In the genomic region with DNA sequence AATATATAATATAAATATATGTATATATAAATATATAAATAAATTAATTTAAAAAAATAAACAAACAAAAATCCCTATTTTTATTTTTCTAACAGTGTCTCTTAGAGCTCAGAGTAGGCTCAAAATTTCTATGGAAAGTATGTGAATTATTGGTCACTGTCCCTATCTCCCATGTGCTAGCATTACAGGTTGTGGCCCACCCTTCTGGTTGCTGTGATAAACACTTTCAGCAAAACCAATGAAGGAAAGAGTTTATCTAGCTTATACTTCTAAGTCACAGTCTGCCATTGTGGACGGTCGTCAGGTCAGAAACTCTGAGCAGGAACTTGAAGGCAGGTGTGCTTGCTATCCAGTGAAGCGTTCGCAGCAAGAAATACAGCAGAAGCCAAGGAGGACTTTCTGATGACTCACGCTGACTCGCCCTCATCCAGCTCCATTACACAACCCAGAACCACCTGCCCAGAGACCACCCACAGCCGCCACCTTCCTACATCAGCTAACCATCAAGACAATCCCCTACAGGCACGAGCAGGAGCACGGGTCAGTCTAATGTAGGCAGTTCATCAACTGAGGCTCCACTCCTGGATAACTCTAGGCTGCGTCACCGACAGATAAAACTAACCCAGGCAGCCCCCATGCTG, we compare ENCODE assay signal across 23 mouse cellular contexts. TPM values are rescaled to one million over a fixed set of nuclear protein-coding genes. Genes with fewer than 3 reads are reported as not detected.
DNase-seq lines count a peak whose midpoint lies in the region; ATAC-seq and TF ChIP-seq lines count a peak whose summit lies in the region.
"Had no signal": no experiment of that assay in that cellular context is flagged by ENCODE, and none has a peak within 500 bp of the region (broad histone marks: within the 10 kb centered on the region; RNA-seq: fewer than 3 reads in every experiment).

No protein-coding gene starts in this region.

- H3K9ac ChIP-seq in heart, embryonic 12.5 days, result no peak overlapping the region
- H3K9ac ChIP-seq in liver, embryonic 12.5 days, result peak overlapping the region; percentile 44; the same call in 1 of the 2 replicates
- no peak overlapping the region for H3K9ac ChIP-seq in forebrain, embryonic 11.5 days (ENCODE audit: low read length)
- H3K9ac ChIP-seq: lung, embryonic 15.5 days; neural tube, embryonic 12.5 days had no signal

- no peak overlapping the region for H3K27ac ChIP-seq in heart, embryonic 12.5 days (ENCODE audit: poor library complexity, severe bottlenecking)
- H3K27ac ChIP-seq in bone marrow, adult 2 months (ENCODE audit: control insufficient read depth, insufficient read depth, low read depth, low read length, poor library complexity), result peak overlapping the region; percentile 6; the same call in 1 of the 2 replicates
- peak overlapping the region; percentile 85 for H3K27ac ChIP-seq in liver, embryonic 12.5 days
- H3K27ac ChIP-seq in forebrain, embryonic 11.5 days (ENCODE audit: low read depth, low read length), result no peak overlapping the region
- H3K27ac ChIP-seq: embryonic facial prominence, embryonic 10.5 days; gastrocnemius, adult 2 months; lung, embryonic 15.5 days; neural tube, embryonic 12.5 days had no signal

- no peak for DNase-seq in heart, postnatal 10 days
- no peak for DNase-seq in left cerebral cortex, postnatal 10 days (ENCODE audit: extremely low spot score in 1 of 2, low spot score in 2 of 2)
- no peak for DNase-seq in forebrain, embryonic 11.5 days (ENCODE audit: low spot score)
- DNase-seq in layer of hippocampus, postnatal 10 days (ENCODE audit: low spot score in 2 of 2), result no peak
- DNase-seq: adrenal gland, postnatal 25 days; cerebellum, postnatal 14 days; gastrocnemius, adult 2 months; heart, adult 18-20 months; kidney, postnatal 14 days; layer of hippocampus, adult 9-11 months; left cerebral cortex, postnatal 4 days; right cerebral cortex, postnatal 25 days; thymus, adult 2 months had no signal

- H3K4me1 ChIP-seq in heart, embryonic 12.5 days (replicated peaks), result peaks cover 10% of the 10 kb centered on the region
- H3K4me1 ChIP-seq in bone marrow, adult 2 months (ENCODE audit: control insufficient read depth, insufficient read depth, low read length), result peaks cover 2% of the 10 kb centered on the region
- H3K4me1 ChIP-seq in liver, embryonic 12.5 days, result peaks cover 51% of the 10 kb centered on the region
- H3K4me1 ChIP-seq in forebrain, embryonic 11.5 days (replicated peaks; ENCODE audit: control insufficient read depth, insufficient read depth, low read length), result no peaks in the 10 kb centered on the region
- H3K4me1 ChIP-seq: neural tube, embryonic 12.5 days had no signal

- TF ChIP-seq CTCF in C2C12 (IDR thresholded peaks at IDR 0.05; ENCODE audit: control insufficient read depth, insufficient read depth, insufficient read length), result no peak
- TF ChIP-seq CTCF in bone marrow, adult 2 months (IDR thresholded peaks at IDR 0.05; ENCODE audit: control insufficient read depth, insufficient read depth, low read length), result no peak

- H3K4me2 ChIP-seq in heart, embryonic 12.5 days, result no peak overlapping the region
- H3K4me2 ChIP-seq in liver, embryonic 12.5 days, result peak overlapping the region; percentile 54
- H3K4me2 ChIP-seq in forebrain, embryonic 11.5 days (ENCODE audit: low read depth, low read length, severe bottlenecking), result no peak overlapping the region
- H3K4me2 ChIP-seq: lung, embryonic 15.5 days; neural tube, embryonic 12.5 days had no signal

- H3K79me2 ChIP-seq in C2C12 (ENCODE audit: control insufficient read depth, insufficient read depth), result no peaks in the 10 kb centered on the region

- no peak for TF ChIP-seq POLR2A in bone marrow, adult 2 months (IDR thresholded peaks at IDR 0.05; ENCODE audit: borderline replicate concordance, control insufficient read depth, low read depth, low read length)

- peak; percentile 64; the same call in 1 of the 2 replicates for ATAC-seq in heart, embryonic 12.5 days (ENCODE audit: insufficient number of reproducible peaks, low FRiP score)
- ATAC-seq in liver, embryonic 12.5 days, result peak; percentile 95
- no peak for ATAC-seq in forebrain, embryonic 11.5 days (replicated peaks; ENCODE audit: low FRiP score)
- ATAC-seq: activated CD4-positive, CD25-positive, alpha-beta regulatory T cell, adult 4 months; inflammation-experienced regulatory T-cells, adult 6 months had no signal

- H3K36me3 ChIP-seq in heart, embryonic 12.5 days, result no peaks in the 10 kb centered on the region
- H3K36me3 ChIP-seq in C2C12 (ENCODE audit: control insufficient read depth, insufficient read depth), result no peaks in the 10 kb centered on the region
- H3K36me3 ChIP-seq in liver, embryonic 12.5 days, result no peaks in the 10 kb centered on the region
- no peaks in the 10 kb centered on the region for H3K36me3 ChIP-seq in forebrain, embryonic 11.5 days (ENCODE audit: control insufficient read depth, insufficient read depth, low read length)
- H3K36me3 ChIP-seq: embryonic facial prominence, embryonic 10.5 days; lung, embryonic 15.5 days; neural tube, embryonic 12.5 days had no signal

- H3ac ChIP-seq in C2C12 (ENCODE audit: control insufficient read depth, insufficient read length, low read depth), result no peak overlapping the region

- H3K9me3 ChIP-seq in heart, embryonic 12.5 days (replicated peaks), result no peaks in the 10 kb centered on the region
- H3K9me3 ChIP-seq in liver, embryonic 12.5 days (replicated peaks), result no peaks in the 10 kb centered on the region
- H3K9me3 ChIP-seq in forebrain, embryonic 11.5 days (ENCODE audit: control insufficient read depth, low read length), result no peaks in the 10 kb centered on the region
- H3K9me3 ChIP-seq: embryonic facial prominence, embryonic 10.5 days; lung, embryonic 15.5 days; megakaryocyte, embryonic 14.5 days; neural tube, embryonic 12.5 days had no signal

- no peaks in the 10 kb centered on the region for H3K79me3 ChIP-seq in C2C12 (ENCODE audit: low read depth)

- no peak overlapping the region for H3K4me3 ChIP-seq in heart, embryonic 12.5 days
- H3K4me3 ChIP-seq in C2C12 (ENCODE audit: insufficient read depth, poor library complexity, severe bottlenecking), result no peak overlapping the region
- H3K4me3 ChIP-seq in bone marrow, adult 2 months (replicated peaks; ENCODE audit: control insufficient read depth, low read depth, low read length), result peak overlapping the region; percentile 45
- H3K4me3 ChIP-seq in liver, embryonic 12.5 days, result peak overlapping the region; percentile 17; the same call in 1 of the 2 replicates
- no peak overlapping the region for H3K4me3 ChIP-seq in forebrain, embryonic 11.5 days (ENCODE audit: low read depth, low read length)
- H3K4me3 ChIP-seq: embryonic facial prominence, embryonic 10.5 days; gastrocnemius, adult 2 months; lung, embryonic 15.5 days; megakaryocyte, embryonic 14.5 days; neural tube, embryonic 12.5 days had no signal

- H3K27me3 ChIP-seq in heart, embryonic 12.5 days (replicated peaks), result no peaks in the 10 kb centered on the region
- H3K27me3 ChIP-seq in C2C12 (ENCODE audit: control insufficient read depth, insufficient read depth, insufficient read length), result no peaks in the 10 kb centered on the region
- peaks cover 15% of the 10 kb centered on the region; the same call in 1 of the 2 replicates for H3K27me3 ChIP-seq in liver, embryonic 12.5 days (replicated peaks)
- H3K27me3 ChIP-seq in forebrain, embryonic 11.5 days (ENCODE audit: control insufficient read depth, insufficient read depth, low read length), result no peaks in the 10 kb centered on the region
- H3K27me3 ChIP-seq: lung, embryonic 15.5 days; neural tube, embryonic 12.5 days had no signal

- intact Hi-C loops in heart, postnatal 10 days (cut with DNase I), result no loop called here
- intact Hi-C loops in left cerebral cortex, postnatal 10 days (cut with DNase I), result no loop called here

- WGBS in heart, embryonic 12.5 days, result 79% methylated on average over 11 of the region's 11 CpGs
- 83% methylated on average over 11 of the region's 11 CpGs for WGBS in bone marrow, adult 2 months
- WGBS in liver, embryonic 12.5 days (ENCODE audit: insufficient replicate concordance), result 65% methylated on average over 11 of the region's 11 CpGs
- WGBS in forebrain, embryonic 11.5 days, result 85% methylated on average over 11 of the region's 11 CpGs

TF ChIP-seq in C2C12, 6 proteins besides CTCF, POLR2A, EP300 and RAD21:
- TF ChIP-seq FOSL1 (IDR thresholded peaks at IDR 0.05; ENCODE audit: insufficient read depth, low read length, poor library complexity, severe bottlenecking), result no peak
- TF ChIP-seq USF1 (IDR thresholded peaks at IDR 0.05; ENCODE audit: low read depth), result no peak
- TF ChIP-seq MYOD1 (IDR thresholded peaks at IDR 0.05; ENCODE audit: control insufficient read depth, insufficient read length, low read depth), result peak; percentile 36
- no peak for TF ChIP-seq MAX (IDR thresholded peaks at IDR 0.05)
- TF ChIP-seq MYOG (IDR thresholded peaks at IDR 0.05; ENCODE audit: control insufficient read depth, extremely low read depth, insufficient read length), result no peak
- TF ChIP-seq CEBPB (IDR thresholded peaks at IDR 0.05; ENCODE audit: low read depth), result peak; percentile 55

RNA-seq across cellular contexts. Expression of a gene that starts 18.6 kb away (rescaled TPM):
- 23.4 and 25.0 TPM in 2 replicates for polyA plus RNA-seq in heart, embryonic 12.5 days (2016; fragmentation: Nextera tagmentation; extraction: Ambion mirVana)
- total RNA-seq in heart, postnatal 10 days (2021), result 10 to 100 TPM; 22.7 to 22.8 TPM
- 11.0 TPM for polyA plus RNA-seq in C2C12 (2012; fragmentation: generic; extraction: Trizol)
- 7.0 and 8.8 TPM in 2 replicates for polyA plus RNA-seq in bone marrow, adult 2 months (2011; ENCODE audit: insufficient read depth, insufficient read length, low replicate concordance, missing spikeins)
- 11.3 and 13.3 TPM in 2 replicates for polyA plus RNA-seq in liver, embryonic 12.5 days (2016; fragmentation: Nextera tagmentation; extraction: Ambion mirVana)
- total RNA-seq in left cerebral cortex, postnatal 10 days (2021), result 10 to 100 TPM; 25.3 to 26.8 TPM
- polyA plus RNA-seq in forebrain, embryonic 11.5 days (2014; fragmentation: Nextera tagmentation; extraction: Ambion mirVana), result 29.4 and 31.9 TPM in 2 replicates
- total RNA-seq in layer of hippocampus, postnatal 10 days (2021), result 10 to 100 TPM; 27.4 to 27.8 TPM

RNA-seq across cellular contexts. Expression of a gene that starts 57.4 kb away (rescaled TPM):
- polyA plus RNA-seq in heart, embryonic 12.5 days (2016; fragmentation: Nextera tagmentation; extraction: Ambion mirVana), result 64.1 and 66.2 TPM in 2 replicates
- total RNA-seq in heart, postnatal 10 days (2021), result 10 to 100 TPM; 33.0 to 33.7 TPM
- polyA plus RNA-seq in C2C12 (2012; fragmentation: generic; extraction: Trizol), result 40.8 TPM
- polyA plus RNA-seq in bone marrow, adult 2 months (2011; ENCODE audit: insufficient read depth, insufficient read length, low replicate concordance, missing spikeins), result 53.4 and 59.1 TPM in 2 replicates
- 54.0 and 61.9 TPM in 2 replicates for polyA plus RNA-seq in liver, embryonic 12.5 days (2016; fragmentation: Nextera tagmentation; extraction: Ambion mirVana)
- total RNA-seq in left cerebral cortex, postnatal 10 days (2021), result 10 to 100 TPM; 61.2 to 64.2 TPM
- polyA plus RNA-seq in forebrain, embryonic 11.5 days (2014; fragmentation: Nextera tagmentation; extraction: Ambion mirVana), result 153 and 165 TPM in 2 replicates
- total RNA-seq in layer of hippocampus, postnatal 10 days (2021), result 10 to 100 TPM; 50.6 to 57.3 TPM

Comparison
In these comparisons a context has a peak if more than half of its experiments do, and no peak if none do; other contexts are left out.
1. H3K27ac ChIP-seq: peak in bone marrow, adult 2 months (single experiment) and liver, embryonic 12.5 days (single experiment); none in heart, embryonic 12.5 days (single experiment) and forebrain, embryonic 11.5 days (single experiment).
2. H3K4me3 ChIP-seq: peak in bone marrow, adult 2 months (single experiment) and liver, embryonic 12.5 days (single experiment); none in heart, embryonic 12.5 days (single experiment), C2C12 (single experiment) and forebrain, embryonic 11.5 days (single experiment).